Mouse (Mus musculus) liver, embryonic 15.5 days (tissue): ENCODE data around the gene Asb15. TPM values are rescaled to one million over a fixed set of nuclear protein-coding genes. Genes with fewer than 3 reads are reported as not detected.
A peak's percentile ranks its signal among the peaks of the same experiment; 100 is the strongest.

ENCODE experiments used
- ATAC-seq: fragments of 200-750 bp; cut with Nextera tagmentation; 2 replicates; pipeline ENCODE4 v1.8.0; 2017; ENCODE audit warnings: moderate number of reproducible peaks, mild to moderate bottlenecking, moderate library complexity; ENCODE audit not compliant: insufficient read depth
- H3K27ac ChIP-seq: fragments of 300-500 bp; sonication (generic); replicated peaks from 2 replicates; pipeline ENCODE4 v1.5.1; 2015; ENCODE audit warnings: mild to moderate bottlenecking, inconsistent platforms
- H3K27me3 ChIP-seq: fragments of 300-500 bp; sonication (generic); 2 replicates; pipeline ENCODE4 v1.6.1; 2015; ENCODE audit warnings: mild to moderate bottlenecking, inconsistent platforms
- H3K36me3 ChIP-seq: fragments of 300-500 bp; sonication (generic); replicated peaks from 2 replicates; pipeline ENCODE4 v1.6.1; 2015; ENCODE audit warnings: moderate library complexity, mild to moderate bottlenecking, inconsistent platforms
- H3K4me1 ChIP-seq: fragments of 300-500 bp; sonication (generic); replicated peaks from 2 replicates; pipeline ENCODE4 v1.6.1; 2015; ENCODE audit warnings: inconsistent platforms
- H3K4me2 ChIP-seq: fragments of 300-500 bp; sonication (generic); 2 replicates; pipeline ENCODE4 v1.6.1; 2015; ENCODE audit warnings: moderate library complexity, mild to moderate bottlenecking, inconsistent platforms
- H3K4me3 ChIP-seq: fragments of 300-500 bp; sonication (generic); replicated peaks from 2 replicates; pipeline ENCODE4 v1.5.1; 2015; ENCODE audit warnings: mild to moderate bottlenecking, inconsistent platforms
- H3K9ac ChIP-seq: fragments of 300-500 bp; sonication (generic); 2 replicates; pipeline ENCODE4 v1.6.1; 2015; ENCODE audit warnings: moderate library complexity, mild to moderate bottlenecking, inconsistent platforms
- H3K9me3 ChIP-seq: fragments of 300-500 bp; sonication (generic); replicated peaks from 2 replicates; pipeline ENCODE4 v1.6.1; 2016; ENCODE audit warnings: inconsistent platforms
- WGBS: fragments of 180-500 bp; shearing (Covaris S2); methylation state at CpG from one replicate; pipeline ENCODE4 v1.1.7; 2015; ENCODE audit warnings: mixed read lengths; ENCODE audit not compliant: insufficient replicate concordance; 5-methylcytosine and 5-hydroxymethylcytosine counted together
- polyA plus RNA-seq: library from polyadenylated mRNA; unstranded; fragments of >200 nt; fragmentation: Nextera tagmentation; extraction: Ambion mirVana; gene quantifications from 2 replicates; pipeline ENCODE4 v1.2.1, GENCODE M21; 2015

Gene Asb15
- polyA plus RNA-seq, 1 experiment from 2014 or later: 0.02 TPM

- H3K4me1 ChIP-seq: no peaks in the 10 kb centered on the region
- H3K27ac ChIP-seq: no peak overlapping the region
- WGBS: 60% methylated on average over 5 of the region's 5 CpGs
- H3K9me3 ChIP-seq: no peaks in the 10 kb centered on the region
- ATAC-seq: no peak
- H3K27me3 ChIP-seq: no peaks in the 10 kb centered on the region
- no peak overlapping the region for H3K4me2 ChIP-seq
- H3K4me3 ChIP-seq: no peak overlapping the region
- H3K36me3 ChIP-seq: no peaks in the 10 kb centered on the region
- no peak overlapping the region for H3K9ac ChIP-seq
These were observed 41.0 kb downstream of the Asb15 start for GRCm38 (mm10) chr6:24568963-24569362.

GRCm38 (mm10) chr6:24569711-24570110, 41.8 kb downstream of the Asb15 start:
- Histone ChIP-seq H3K27me3 (no peaks in the 10 kb centered on the region), H3K27ac (no peak overlapping the region), H3K9ac (no peak overlapping the region), H3K4me3 (no peak overlapping the region), H3K36me3 (no peaks in the 10 kb centered on the region), H3K9me3 (no peaks in the 10 kb centered on the region), H3K4me1 (no peaks in the 10 kb centered on the region), H3K4me2 (no peak overlapping the region)
- 83% methylated on average over 1 of the region's 1 CpGs for WGBS
- no peak for ATAC-seq

- no peaks in the 10 kb centered on the region for H3K36me3 ChIP-seq
- no peak overlapping the region for H3K27ac ChIP-seq
- H3K4me1 ChIP-seq: no peaks in the 10 kb centered on the region
- 73% methylated on average over 11 of the region's 11 CpGs for WGBS
- H3K4me2 ChIP-seq: no peak overlapping the region
- no peak overlapping the region for H3K4me3 ChIP-seq
- no peak for ATAC-seq
- no peaks in the 10 kb centered on the region for H3K27me3 ChIP-seq
- H3K9ac ChIP-seq: no peak overlapping the region
- H3K9me3 ChIP-seq: no peaks in the 10 kb centered on the region
These were observed 42.3 kb downstream of the Asb15 start for GRCm38 (mm10) chr6:24570278-24570677.

- H3K4me1 ChIP-seq: no peaks in the 10 kb centered on the region
- no peak overlapping the region for H3K4me2 ChIP-seq
- no peak overlapping the region for H3K9ac ChIP-seq
- no peaks in the 10 kb centered on the region for H3K36me3 ChIP-seq
- no peak overlapping the region for H3K4me3 ChIP-seq
- ATAC-seq: peak; percentile 51
- no peaks in the 10 kb centered on the region for H3K9me3 ChIP-seq
- no peak overlapping the region for H3K27ac ChIP-seq
- 33% methylated on average over 6 of the region's 6 CpGs for WGBS
- no peaks in the 10 kb centered on the region for H3K27me3 ChIP-seq
These were observed 43.2 kb downstream of the Asb15 start for GRCm38 (mm10) chr6:24571126-24571525.

GRCm38 (mm10) chr6:24572431-24572830, 44.5 kb downstream of the Asb15 start:
- no peaks in the 10 kb centered on the region for H3K9me3 ChIP-seq
- no peak overlapping the region for H3K4me3 ChIP-seq
- H3K9ac ChIP-seq: no peak overlapping the region
- H3K4me2 ChIP-seq: no peak overlapping the region
- H3K36me3 ChIP-seq: no peaks in the 10 kb centered on the region
- 71% methylated on average over 14 of the region's 14 CpGs for WGBS
- no peaks in the 10 kb centered on the region for H3K4me1 ChIP-seq
- H3K27me3 ChIP-seq: no peaks in the 10 kb centered on the region
- no peak overlapping the region for H3K27ac ChIP-seq
- no peak for ATAC-seq

- Histone ChIP-seq H3K27me3 (no peaks in the 10 kb centered on the region), H3K9me3 (no peaks in the 10 kb centered on the region), H3K27ac (no peak overlapping the region), H3K4me1 (no peaks in the 10 kb centered on the region), H3K4me2 (no peak overlapping the region), H3K9ac (no peak overlapping the region), H3K36me3 (no peaks in the 10 kb centered on the region), H3K4me3 (no peak overlapping the region)
- no peak for ATAC-seq
These were observed 45.4 kb downstream of the Asb15 start for GRCm38 (mm10) chr6:24573319-24573718.

- H3K27ac ChIP-seq: no peak overlapping the region
- no peak overlapping the region for H3K4me3 ChIP-seq
- H3K27me3 ChIP-seq: no peaks in the 10 kb centered on the region
- H3K9me3 ChIP-seq: no peaks in the 10 kb centered on the region
- no peak overlapping the region for H3K9ac ChIP-seq
- no peaks in the 10 kb centered on the region for H3K4me1 ChIP-seq
- H3K36me3 ChIP-seq: no peaks in the 10 kb centered on the region
- ATAC-seq: no peak
- 57% methylated on average over 3 of the region's 3 CpGs for WGBS
- H3K4me2 ChIP-seq: no peak overlapping the region
These were observed 55.5 kb downstream of the Asb15 start for GRCm38 (mm10) chr6:24583456-24583855.

GRCm38 (mm10) chr6:24585431-24586310, 57.7 kb downstream of the Asb15 start:
- H3K27ac ChIP-seq: no peak overlapping the region
- no peaks in the 10 kb centered on the region for H3K27me3 ChIP-seq
- no peaks in the 10 kb centered on the region for H3K4me1 ChIP-seq
- no peak overlapping the region for H3K9ac ChIP-seq
- no peak overlapping the region for H3K4me3 ChIP-seq
- H3K9me3 ChIP-seq: no peaks in the 10 kb centered on the region
- H3K4me2 ChIP-seq: no peak overlapping the region
- H3K36me3 ChIP-seq: no peaks in the 10 kb centered on the region
- 52% methylated on average over 10 of the region's 10 CpGs for WGBS
- no peak for ATAC-seq

- ATAC-seq: no peak
- no peak overlapping the region for H3K4me2 ChIP-seq
- H3K27ac ChIP-seq: no peak overlapping the region
- WGBS: 31% methylated on average over 3 of the region's 3 CpGs
- H3K36me3 ChIP-seq: no peaks in the 10 kb centered on the region
- H3K4me1 ChIP-seq: no peaks in the 10 kb centered on the region
- no peaks in the 10 kb centered on the region for H3K9me3 ChIP-seq
- no peaks in the 10 kb centered on the region for H3K27me3 ChIP-seq
- no peak overlapping the region for H3K4me3 ChIP-seq
- H3K9ac ChIP-seq: no peak overlapping the region
These were observed 58.9 kb downstream of the Asb15 start for GRCm38 (mm10) chr6:24586885-24587284.

- Histone ChIP-seq H3K4me2 (no peak overlapping the region), H3K9ac (no peak overlapping the region), H3K27ac (no peak overlapping the region), H3K4me3 (no peak overlapping the region), H3K9me3 (no peaks in the 10 kb centered on the region), H3K36me3 (no peaks in the 10 kb centered on the region), H3K27me3 (no peaks in the 10 kb centered on the region), H3K4me1 (no peaks in the 10 kb centered on the region)
- WGBS: 74% methylated on average over 5 of the region's 5 CpGs
- no peak for ATAC-seq
These were observed 62.3 kb downstream of the Asb15 start for GRCm38 (mm10) chr6:24590282-24590681.

GRCm38 (mm10) chr6:24591525-24592218, 63.7 kb downstream of the Asb15 start:
- Histone ChIP-seq H3K27ac (no peak overlapping the region), H3K9ac (no peak overlapping the region), H3K27me3 (no peaks in the 10 kb centered on the region), H3K36me3 (no peaks in the 10 kb centered on the region), H3K4me2 (no peak overlapping the region), H3K9me3 (no peaks in the 10 kb centered on the region), H3K4me1 (no peaks in the 10 kb centered on the region), H3K4me3 (no peak overlapping the region)
- WGBS: 44% methylated on average over 10 of the region's 10 CpGs
- ATAC-seq: no peak
